Mouse (Mus musculus) left cerebral cortex, postnatal 36 days (tissue): ENCODE measurements around the gene Strap. TPM values are rescaled to one million over a fixed set of nuclear protein-coding genes. Genes with fewer than 3 reads are reported as not detected.

Experiments
- DNase-seq, 2 experiments: peaks; one replicate each; pipeline ENCODE4 v3.0.0; 2021 to 2022; ENCODE audit warnings: low spot score in 2 of 2, mixed read lengths in 1 of 2
- intact Hi-C: fragments of 180-260 bp; cut with DNase I; formaldehyde crosslinking; loops from one replicate; pipeline ENCODE4 v1.15.1; 2025
- total RNA-seq, 2 experiments: library from RNA; stranded (reverse); gene quantifications; 2 replicates each; pipeline ENCODE4 v1.2.3; 2021

Strap gene
- total RNA-seq, 2 experiments from 2014 or later = 103 to 113 TPM

GRCm38 (mm10) chr6:137771621-137772250 lies 36.9 kb downstream of the Strap start:
- DNase-seq = no peak
- intact Hi-C loops = no loop called here

- no peak for DNase-seq
- intact Hi-C loops = no loop called here
Observed at GRCm38 (mm10) chr6:137772918-137773636, 38.2 kb downstream of the Strap start.

DNA sequence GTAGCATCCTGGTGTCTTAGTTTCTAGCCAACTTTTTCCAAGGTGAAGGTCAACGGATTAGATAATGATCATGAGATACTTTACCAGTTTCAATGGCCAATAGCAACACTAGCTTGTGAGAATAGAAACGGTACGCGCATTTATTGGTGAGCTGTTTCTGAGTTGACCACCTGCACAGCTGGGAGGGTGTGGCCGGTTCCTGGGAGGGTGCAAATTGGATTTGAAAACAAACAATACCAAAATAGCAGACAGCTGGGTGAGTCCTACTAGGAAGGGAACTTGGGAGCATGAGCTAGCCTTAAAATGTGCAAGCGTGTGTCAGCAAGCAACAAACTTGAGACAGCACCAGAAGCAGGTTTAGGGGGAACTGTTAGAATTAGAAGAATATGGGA lies 38.8 kb downstream of the Strap start:
- intact Hi-C loops = no loop called here

DNA sequence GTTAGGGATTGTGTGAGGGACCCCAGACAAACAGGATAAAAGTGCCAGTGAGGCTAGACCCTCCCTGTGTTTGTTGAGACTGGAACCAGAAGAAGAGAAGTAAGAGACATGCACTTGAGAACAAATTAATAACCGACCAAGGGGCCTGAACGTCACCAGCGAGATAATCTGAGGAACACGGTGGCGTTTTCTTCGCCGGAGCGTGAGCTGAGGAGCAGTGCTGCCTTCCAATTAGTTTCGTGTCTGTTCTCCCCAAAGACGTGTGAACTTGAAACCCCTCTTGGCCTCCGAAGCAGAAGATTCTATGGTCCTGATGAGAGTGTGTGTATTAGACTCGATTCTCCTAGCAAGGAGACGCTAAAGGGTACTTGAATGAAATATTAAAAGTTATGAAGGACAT lies 39.3 kb downstream of the Strap start:
- intact Hi-C loops = no loop called here
- no peak for DNase-seq

More for the DNA sequence above, 38.8 kb downstream of the Strap start:
- DNase-seq = no peak

- intact Hi-C loops = no loop called here
Observed at GRCm38 (mm10) chr6:137775159-137775558, 40.3 kb downstream of the Strap start.

DNA sequence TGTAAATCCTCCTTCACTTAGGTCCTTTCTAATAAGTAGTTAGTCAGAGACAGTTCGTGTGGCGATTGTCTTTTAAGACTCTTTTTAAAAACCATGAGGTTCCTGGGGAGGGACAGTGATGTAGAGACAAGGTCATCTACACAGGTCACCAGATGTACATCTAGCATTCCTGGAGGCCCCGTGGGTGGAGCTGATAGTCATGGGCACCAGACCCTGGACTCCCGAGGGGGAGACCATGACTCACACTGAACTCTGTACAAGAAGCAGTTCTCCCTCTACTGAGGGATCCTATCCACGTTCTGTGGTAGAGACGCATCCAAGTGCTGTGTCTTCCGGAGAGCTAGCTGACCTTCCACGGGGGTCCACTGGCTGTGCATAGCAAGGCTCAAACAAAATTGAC lies 42.1 kb downstream of the Strap start:
- no peak for DNase-seq
- intact Hi-C loops = no loop called here

More at GRCm38 (mm10) chr6:137775159-137775558, 40.3 kb downstream of the Strap start:
- no peak for DNase-seq

GRCm38 (mm10) chr6:137783899-137784637 lies 49.2 kb downstream of the Strap start:
- DNase-seq = no peak
- intact Hi-C loops = no loop called here

DNA sequence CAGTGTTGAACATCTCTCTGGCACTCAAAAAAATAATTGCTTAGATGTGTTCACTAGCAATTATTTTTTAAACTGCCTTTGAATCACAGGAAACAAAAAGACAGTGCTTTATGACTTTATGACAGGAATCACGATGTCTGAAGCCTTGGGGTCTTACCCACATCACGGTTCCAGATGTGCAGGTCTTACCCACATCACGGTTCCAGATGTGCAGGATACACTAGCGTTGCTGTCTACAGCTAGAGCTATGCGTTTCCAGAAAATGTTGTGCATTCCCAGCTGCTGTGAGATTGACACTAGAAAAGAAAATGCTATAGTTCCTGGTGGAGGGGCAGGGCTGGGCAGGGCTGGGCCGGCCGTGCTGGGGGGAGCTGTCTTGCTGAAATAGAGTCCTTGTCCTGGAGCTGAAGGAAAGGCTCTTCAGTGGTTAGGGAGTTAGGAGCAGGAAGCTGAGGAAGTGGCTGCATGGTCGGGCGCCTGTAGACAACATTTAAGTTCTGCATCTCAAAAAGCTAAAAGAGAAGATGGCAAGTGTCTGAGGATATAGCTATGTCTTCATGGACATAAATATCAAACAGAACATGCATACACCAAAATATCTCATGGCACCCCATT lies 54.2 kb downstream of the Strap start:
- intact Hi-C loops = no loop called here
- DNase-seq = no peak

GRCm38 (mm10) chr6:137789658-137790057 lies 54.8 kb downstream of the Strap start:
- DNase-seq = no peak
- intact Hi-C loops = no loop called here

DNA sequence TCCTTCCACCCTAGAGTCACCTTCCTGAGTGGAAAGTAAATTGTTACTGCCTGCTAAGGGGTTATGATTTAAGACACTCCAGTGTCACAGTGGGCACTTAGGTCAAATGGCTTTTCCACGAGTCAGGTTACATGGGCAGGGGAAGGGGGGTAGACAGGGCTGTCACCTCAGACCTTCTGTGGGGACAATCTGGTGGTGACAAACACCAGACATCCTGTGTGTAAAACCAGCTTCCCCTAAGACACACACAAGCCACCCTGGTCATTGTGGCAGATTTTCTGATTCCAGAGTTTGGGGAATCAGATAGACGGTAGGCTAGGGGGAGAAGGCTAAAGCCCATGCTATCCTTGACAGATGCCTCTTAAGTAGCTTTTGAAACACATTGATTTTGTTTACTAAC lies 60.6 kb downstream of the Strap start:
- intact Hi-C loops = no loop called here

GRCm38 (mm10) chr6:137796596-137797567 lies 62.0 kb downstream of the Strap start:
- intact Hi-C loops = loop anchor here (2.0 kb wide), 1 partner anchor 356 kb away; no protein-coding TSS in a partner anchor

More for the DNA sequence above, 60.6 kb downstream of the Strap start:
- DNase-seq = no peak

GRCm38 (mm10) chr6:137799253-137799652 lies 64.4 kb downstream of the Strap start:
- intact Hi-C loops = no loop called here
- DNase-seq = no peak

More at GRCm38 (mm10) chr6:137796596-137797567, 62.0 kb downstream of the Strap start:
- DNase-seq = peak; percentile 19 to 29

Other genes with a start within 250 kb of the Strap start
- 10 to 100 TPM; 32.2 to 39.2 TPM for gene Eps8, start 80.2 kb upstream of the Strap start, total RNA-seq
- gene Dera, start 19.5 kb downstream of the Strap start, total RNA-seq = 1 to 10 TPM; 3.6 to 4.4 TPM